Mouse (Mus musculus) MEL-GATA-1-ER (cell line): ENCODE data around the gene Jsrp1.
A peak's percentile ranks its signal among the peaks of the same experiment; 100 is the strongest.
"Not testable (repeated sequence)": the region's sequence is repeated elsewhere in the genome, so short reads cannot be mapped to it uniquely, and the experiment has no call there.

Source experiments
- DNase-seq: peaks from one replicate; pipeline ENCODE4 v3.0.0-alpha.2; 2012; ENCODE audit warnings: low read depth; ENCODE audit errors: extremely low read depth

The Jsrp1 gene

DNA sequence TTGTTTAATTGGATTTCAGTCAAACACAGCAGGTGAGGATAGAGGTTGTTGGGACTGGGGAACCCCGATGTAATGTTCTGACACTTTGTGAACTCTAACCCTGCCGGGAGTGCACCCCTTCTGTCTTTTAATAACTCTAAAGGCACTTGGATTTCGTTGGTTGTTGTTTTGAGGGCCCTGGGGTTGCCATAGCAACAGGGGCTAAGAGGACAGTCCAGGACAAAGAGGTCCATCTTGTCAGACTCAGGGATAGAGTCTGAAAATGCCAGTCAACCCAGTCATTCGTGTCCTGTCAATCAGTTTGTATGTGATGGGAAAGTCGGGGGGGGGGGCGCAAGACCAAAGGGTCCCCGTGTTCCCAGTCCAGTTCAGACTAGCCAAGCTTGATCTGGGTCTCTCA lies 19.5 kb upstream of the Jsrp1 start:
- no peak for DNase-seq

DNA sequence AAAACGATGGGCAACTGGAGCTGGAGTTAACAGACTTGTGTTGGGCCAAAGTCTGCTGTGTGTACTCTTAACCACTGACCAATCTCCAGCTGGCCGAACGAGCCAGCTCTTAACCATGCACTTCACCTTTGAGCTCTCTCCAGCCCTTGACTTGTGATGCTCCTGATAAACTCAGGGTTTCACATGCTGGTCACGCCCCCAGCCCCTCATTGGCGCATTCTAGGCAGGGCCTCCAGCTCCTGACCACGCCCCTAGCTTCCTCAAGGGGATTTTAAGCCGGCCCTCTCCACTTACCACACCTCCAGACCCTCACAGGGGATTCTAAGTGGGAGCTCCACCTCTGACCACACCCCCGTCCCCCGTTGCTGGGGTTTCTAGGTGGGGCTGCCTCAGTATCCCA lies 17.8 kb upstream of the Jsrp1 start:
- DNase-seq, result no peak

- no peak for DNase-seq
Measured at GRCm38 (mm10) chr10:80829359-80830278, 16.3 kb upstream of the Jsrp1 start.

DNA sequence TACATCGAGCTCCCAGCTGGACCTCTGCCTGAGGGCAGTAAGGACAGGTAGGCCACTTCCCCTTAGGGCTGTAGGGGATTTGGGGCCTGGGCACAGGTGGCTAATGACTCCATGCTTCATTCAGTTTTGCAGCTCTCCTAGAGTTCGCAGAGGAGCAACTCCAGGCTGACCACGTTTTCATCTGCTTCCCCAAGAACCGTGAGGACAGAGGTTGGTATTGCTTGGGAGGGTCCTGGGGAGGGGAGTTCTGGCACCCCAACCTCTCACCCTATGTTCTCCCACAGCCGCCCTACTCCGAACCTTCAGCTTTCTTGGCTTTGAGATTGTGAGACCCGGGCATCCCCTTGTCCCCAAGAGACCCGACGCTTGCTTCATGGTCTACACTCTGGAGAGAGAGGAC lies 15.3 kb upstream of the Jsrp1 start:
- not testable (repeated sequence) for DNase-seq

- DNase-seq, result no peak
Measured at GRCm38 (mm10) chr10:80827870-80828420, 14.6 kb upstream of the Jsrp1 start.

- no peak for DNase-seq
Measured at GRCm38 (mm10) chr10:80827063-80827869, 14.0 kb upstream of the Jsrp1 start.

GRCm38 (mm10) chr10:80826151-80827062 lies 13.1 kb upstream of the Jsrp1 start, which contains the start of gene Oaz1:
Gene Oaz1, plus strand, starts transcription at chr10:80826656.
- peak; percentile 99 for DNase-seq

- no peak for DNase-seq
Measured at GRCm38 (mm10) chr10:80824827-80825226, 11.5 kb upstream of the Jsrp1 start.

DNA sequence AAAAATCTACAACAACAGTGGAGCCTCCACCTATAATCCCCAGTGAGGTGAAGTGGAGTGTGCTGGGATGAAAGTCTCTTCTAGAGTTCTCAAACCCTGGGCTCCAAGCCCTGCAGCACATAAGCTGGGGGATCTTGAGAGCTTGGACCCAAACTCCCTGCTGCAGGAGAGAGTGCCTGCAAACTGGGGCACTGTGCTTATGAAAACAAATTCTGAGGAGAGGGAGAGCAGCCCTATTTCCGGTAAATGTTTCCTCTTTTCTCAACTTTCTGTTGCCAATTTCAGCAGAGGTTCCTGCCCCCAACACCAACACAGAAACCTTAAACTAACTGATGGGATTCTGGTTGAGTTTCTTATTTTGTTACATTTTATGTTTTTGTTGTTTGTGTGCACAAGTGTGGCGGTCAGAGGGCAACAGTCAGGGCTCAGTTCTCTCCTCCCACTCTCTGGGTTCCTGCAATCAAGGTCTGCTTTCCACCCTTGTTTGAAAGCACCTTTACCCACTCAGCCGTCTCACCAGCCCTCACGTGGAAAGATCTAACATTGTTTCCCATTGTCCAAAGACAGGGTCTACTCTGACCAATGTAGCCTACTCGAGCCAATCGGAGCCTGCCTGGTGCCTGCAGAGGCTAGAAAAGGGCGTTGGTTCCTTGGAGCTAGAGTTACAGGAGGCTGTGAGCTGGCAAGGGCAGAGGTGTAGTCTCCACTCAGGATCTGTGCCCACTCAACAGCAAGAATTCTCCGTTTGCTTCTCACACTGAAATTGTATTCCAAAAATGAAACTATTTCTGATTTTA lies 10.7 kb upstream of the Jsrp1 start:
- DNase-seq, result no peak

DNA sequence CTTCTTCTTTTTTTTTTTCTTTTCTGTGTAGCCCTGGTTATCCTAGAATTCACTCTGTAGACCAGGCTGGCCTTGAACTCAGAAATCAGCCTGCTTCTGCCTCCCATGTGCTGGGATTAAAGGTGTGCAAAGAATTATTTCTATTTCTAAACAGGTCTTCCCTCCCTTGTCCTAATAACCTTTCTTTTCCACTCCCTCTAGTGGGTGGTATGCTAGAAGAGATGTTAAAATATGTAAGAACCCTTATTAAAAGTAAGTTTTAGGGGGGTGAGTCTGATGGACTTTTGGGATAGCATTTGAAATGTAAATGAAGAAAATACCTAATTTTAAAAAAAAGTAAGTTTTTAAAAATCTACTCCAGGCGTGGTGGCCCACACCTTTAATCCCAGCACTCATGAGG lies 10.0 kb upstream of the Jsrp1 start:
- DNase-seq, result no peak

- DNase-seq, result no peak
Measured at GRCm38 (mm10) chr10:80822528-80822927, 9.2 kb upstream of the Jsrp1 start.

DNA sequence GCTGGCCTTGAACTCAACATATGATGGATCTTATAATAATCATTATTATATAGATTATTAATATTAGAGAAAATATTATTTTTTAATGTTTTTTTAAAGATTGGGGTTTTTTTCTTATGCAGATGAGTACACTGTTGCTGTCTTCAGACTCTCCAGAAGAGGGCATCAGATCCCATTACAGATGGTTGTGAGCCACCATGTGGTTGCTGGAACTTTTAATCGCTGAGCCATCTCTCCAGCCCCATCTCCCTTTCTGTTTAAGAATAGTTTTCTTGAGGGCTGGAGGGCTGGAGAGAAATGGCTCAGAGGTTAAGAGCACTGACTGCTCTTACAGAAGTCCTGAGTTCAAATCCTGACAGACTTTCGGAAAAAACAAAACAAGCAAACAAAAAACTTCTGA lies 8.7 kb upstream of the Jsrp1 start:
- no peak for DNase-seq

- DNase-seq, result no peak
Measured at GRCm38 (mm10) chr10:80819406-80819805, 6.1 kb upstream of the Jsrp1 start.

GRCm38 (mm10) chr10:80818599-80819281 lies 5.4 kb upstream of the Jsrp1 start:
- DNase-seq, result peak; percentile 90

- DNase-seq, result peak; percentile 37
Measured at GRCm38 (mm10) chr10:80817955-80818354, 4.7 kb upstream of the Jsrp1 start.

DNA sequence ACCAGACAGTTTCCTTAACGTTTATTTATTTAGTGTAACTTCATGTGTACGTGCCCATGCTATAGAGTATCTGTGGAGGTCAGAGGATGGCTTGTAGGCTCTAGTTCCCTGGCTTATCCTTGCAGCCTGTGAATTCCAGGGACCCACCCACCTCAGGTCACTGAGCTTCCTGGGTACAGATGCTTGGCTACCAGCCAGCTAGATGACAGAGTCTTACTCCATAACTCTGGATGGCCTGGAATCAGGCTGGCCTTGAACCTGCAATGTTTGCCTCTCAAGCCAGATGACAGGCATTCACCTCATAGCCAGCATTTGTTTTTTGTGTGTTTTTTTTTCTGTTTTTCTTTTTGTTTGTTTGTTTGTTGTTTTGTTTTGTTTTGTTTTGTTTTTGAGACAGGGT lies 3.9 kb upstream of the Jsrp1 start:
- DNase-seq, result no peak

- DNase-seq, result peak; percentile 62
Measured at GRCm38 (mm10) chr10:80816303-80816702, 3.0 kb upstream of the Jsrp1 start.

DNA sequence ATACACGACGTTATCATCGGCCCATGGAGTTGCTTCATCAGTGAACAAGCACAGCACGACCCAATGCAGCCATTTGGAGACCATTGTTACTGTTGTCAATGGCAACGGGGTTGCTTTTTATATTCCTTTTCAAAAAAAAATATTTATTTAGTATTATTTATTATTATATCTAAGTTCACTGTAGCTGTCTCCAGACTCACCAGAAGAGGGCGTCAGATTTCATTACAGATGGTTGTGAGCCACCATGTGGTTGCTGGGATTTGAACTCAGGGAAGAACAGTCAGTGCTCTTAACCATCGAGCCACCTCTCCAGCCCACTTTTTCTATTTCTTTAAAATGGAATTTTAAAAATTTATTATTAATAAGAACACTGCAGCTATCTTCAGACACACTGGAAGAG lies 1.5 kb upstream of the Jsrp1 start:
- no peak for DNase-seq

- no peak for DNase-seq
Measured at GRCm38 (mm10) chr10:80812391-80813041, 782 bp downstream of the Jsrp1 start.
